Mouse (Mus musculus) monocyte, adult 5-6 weeks (primary cell): ENCODE data around the gene Rrp15. TPM values are rescaled to one million over a fixed set of nuclear protein-coding genes. Genes with fewer than 3 reads are reported as not detected.

Source experiments
- ATAC-seq: fragments of 153-309, 156-312 bp; replicated peaks from 2 replicates; pipeline ENCODE4 v1.8.0; 2017; ENCODE audit warnings: mild to moderate bottlenecking; ENCODE audit not compliant: low TSS enrichment, insufficient number of reproducible peaks, severe bottlenecking, poor library complexity, low FRiP score
- total RNA-seq: library from RNA; stranded (forward); fragments of 200-1000, 200-491, 200-594 nt; gene quantifications from 3 replicates; pipeline ENCODE4 v1.2.3, GENCODE M21; 2017

Rrp15 gene
- total RNA-seq, 1 experiment from 2014 or later = 33.2 TPM

DNA sequence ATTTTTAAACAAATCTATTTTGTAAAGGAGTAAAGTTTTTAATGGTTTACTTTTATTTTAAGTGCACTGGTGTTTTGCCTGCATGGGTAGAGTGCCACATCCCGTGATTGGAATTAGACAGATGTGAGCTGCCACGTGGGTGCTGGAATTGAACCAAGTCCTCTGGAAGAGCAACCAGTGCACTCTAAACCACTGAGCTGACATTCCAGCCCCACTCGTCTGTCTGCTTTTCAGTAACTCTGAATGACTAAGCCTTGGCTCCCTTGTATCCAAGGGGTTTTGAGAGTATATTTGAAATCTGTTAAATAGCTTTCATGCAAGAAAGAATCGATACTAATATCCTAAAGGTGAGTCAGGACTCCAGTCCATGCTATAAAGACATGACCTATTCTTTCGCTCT lies 30.3 kb downstream of the Rrp15 start:
- ATAC-seq = no peak

DNA sequence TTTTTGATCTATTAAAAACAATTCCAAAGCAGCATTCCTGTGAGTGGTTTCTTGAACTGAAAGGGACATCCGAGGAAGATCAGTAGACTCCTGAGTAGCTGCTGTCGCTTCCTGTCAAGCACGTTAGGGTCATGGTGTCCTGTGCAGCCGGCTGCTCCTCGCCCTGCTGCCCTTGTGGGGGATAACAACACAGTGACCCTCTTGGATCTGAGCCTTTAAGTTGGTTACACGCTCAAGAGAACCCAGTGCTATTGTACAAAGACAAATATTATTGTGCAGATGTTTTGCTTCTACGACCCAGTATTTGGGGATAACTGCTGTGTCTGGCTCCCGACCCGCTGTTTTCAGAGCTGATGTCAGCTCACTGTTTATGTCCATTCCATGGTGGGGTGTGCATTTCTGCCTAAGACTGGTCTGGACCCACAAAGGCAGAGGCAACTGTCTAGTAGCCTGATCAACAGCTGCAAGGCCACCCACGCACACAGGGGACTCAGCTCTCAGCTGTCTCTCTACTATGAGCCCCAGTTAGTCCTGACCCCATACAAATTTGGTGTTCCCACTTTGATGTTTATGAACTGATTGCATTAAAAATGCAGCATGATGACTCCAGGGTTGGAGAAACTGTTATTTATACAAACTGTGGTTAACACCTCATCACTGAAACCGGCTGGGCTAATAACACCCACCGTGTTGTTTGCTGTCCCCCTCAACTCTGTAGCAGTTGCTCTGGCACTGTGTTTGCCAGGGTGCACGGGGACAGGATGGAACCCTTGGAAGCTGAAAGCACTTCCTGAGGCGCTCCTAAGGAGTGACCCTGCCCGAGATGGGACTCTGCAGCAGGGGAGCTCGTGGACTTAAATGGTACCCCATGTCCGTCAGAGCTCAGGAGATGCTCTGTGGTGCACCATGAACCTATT lies 33.9 kb downstream of the Rrp15 start:
- ATAC-seq = no peak

DNA sequence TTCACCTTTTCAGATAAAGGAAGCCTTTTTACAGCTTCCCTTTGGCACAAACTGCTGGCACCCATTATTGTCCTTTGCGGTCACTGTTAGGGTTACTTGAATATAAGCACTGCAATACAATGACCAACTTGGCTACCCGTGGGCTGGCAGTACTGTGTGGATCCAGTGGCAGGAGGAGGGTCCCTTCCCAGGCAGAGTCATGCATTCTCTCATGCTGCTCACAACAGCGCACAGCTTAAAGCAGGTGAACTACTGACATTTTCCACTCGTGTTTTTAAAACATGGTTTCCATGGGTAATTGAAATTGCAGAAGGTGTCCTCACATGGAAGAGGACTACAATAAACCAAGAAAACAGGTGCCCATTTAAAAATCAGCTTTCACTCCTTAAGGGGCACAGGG lies 34.9 kb downstream of the Rrp15 start:
- no peak for ATAC-seq

DNA sequence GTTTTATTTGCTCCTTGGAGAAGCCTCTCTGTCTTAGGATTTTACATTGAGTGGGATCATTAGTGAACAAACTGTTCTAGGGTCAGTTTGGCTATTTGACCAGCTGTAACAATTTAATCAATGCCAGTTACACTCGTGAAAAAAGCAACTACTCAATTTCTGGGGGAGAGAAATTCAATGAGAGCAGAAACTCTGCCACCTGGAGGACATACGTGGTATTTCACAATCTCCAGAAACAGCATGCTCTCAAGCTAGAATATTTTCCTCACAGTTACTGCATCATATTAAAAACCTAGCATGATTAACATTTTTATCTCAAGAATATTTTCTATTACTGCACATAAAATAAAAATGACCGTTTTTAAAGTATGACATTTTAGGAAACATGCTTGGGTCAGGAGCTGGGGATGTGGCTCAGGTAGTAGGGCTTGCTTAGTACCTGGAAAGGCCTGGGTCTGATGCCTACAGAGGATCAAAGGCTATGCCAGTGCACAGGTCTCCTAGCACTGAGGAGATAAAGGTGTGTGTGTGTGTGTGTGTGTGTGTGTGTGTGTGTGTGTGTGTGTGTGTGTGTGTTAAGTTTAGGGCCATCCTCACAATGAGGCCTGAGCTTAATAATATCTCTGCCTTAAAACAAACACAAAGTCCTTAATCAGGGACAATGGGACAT lies 36.2 kb downstream of the Rrp15 start:
- ATAC-seq = no peak

DNA sequence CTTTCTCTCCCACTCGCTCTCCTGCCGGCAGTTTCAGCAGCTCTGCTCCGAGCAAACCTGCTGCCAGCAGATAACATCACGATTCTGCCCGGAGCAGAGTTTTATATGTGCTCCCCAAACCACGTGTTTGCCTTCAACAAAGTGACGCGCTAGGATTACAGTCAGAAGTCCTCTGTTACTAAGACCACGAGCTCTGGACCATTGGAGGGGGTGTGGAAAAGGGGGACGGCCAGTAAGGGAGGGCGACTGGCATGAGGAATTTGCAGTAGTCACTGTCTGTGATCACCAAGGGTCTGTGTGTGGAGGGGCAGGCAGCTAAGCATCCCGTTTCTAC lies 43.3 kb downstream of the Rrp15 start, which contains the start of gene Tgfb2:
TSS of gene Tgfb2 (minus strand) at position 75 of the 334 bp plus-strand sequence.
- ATAC-seq = no peak

DNA sequence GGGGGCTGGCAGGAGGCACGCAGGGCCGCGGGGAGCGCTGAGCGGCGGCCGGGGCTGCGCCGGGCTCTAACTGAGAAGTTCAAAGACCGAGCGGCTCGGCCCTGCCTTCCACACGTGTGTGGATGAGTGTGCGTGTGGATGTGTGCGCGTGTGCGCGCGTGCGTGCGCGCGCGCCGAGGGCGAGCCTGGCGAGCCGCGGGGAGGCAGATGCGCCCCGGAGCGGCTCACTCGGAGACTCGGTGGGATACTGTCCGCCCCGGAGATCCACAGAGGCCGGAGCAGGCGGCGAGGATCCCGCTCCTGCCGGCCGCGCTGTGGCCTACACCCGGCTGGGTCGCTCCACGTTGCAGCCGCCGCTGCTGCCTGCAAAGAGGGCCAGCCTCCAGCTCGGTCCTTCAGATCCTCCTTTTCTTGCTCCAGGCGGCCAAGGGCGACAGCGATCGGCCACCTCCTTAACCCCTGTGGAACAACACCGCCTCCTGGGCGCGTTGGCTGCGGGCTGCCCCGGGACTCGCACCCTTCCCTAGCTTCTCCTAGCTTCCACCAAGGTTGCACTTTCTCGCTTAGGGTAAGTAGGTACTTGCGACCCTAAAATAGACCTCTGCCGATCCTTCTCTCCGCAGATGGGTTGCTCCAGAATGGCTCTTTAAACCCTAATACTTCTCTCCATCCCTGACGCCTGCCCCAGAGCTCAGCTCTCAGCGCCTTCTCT lies 43.8 kb downstream of the Rrp15 start:
- ATAC-seq = no peak

DNA sequence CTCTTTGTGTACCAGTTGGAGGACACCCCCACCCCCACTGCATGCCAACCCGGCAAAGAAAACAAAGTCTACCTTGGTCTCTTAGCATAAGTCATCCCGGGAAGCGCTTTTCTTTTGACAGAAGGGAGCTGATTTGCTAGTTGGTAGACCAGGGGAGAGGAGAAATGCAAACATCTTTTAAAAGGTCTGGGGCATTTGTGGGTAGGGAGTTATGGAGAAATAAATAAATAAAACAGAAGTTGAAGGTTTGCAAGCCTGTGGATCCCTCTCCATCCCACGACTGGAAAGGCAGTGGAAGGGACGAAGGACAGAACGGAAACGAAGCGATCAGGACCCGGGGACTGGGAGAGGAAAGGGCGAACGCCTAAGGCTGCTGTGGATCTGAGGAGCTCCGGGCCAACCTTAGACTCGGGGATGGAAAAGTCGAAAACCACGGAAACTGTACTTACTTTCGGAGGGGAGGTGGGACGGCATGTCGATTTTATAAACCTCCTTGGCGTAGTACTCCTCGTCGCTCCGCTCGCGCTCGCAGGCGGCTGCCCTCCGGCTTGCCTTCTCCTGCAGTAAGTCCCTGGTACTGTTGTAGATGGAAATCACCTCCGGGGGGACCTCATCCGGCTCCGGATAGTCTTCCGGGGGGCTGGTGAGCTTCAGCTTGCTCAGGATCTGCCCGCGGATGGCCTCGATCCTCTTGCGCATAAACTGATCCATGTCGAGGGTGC lies 45.0 kb downstream of the Rrp15 start:
- no peak for ATAC-seq

DNA sequence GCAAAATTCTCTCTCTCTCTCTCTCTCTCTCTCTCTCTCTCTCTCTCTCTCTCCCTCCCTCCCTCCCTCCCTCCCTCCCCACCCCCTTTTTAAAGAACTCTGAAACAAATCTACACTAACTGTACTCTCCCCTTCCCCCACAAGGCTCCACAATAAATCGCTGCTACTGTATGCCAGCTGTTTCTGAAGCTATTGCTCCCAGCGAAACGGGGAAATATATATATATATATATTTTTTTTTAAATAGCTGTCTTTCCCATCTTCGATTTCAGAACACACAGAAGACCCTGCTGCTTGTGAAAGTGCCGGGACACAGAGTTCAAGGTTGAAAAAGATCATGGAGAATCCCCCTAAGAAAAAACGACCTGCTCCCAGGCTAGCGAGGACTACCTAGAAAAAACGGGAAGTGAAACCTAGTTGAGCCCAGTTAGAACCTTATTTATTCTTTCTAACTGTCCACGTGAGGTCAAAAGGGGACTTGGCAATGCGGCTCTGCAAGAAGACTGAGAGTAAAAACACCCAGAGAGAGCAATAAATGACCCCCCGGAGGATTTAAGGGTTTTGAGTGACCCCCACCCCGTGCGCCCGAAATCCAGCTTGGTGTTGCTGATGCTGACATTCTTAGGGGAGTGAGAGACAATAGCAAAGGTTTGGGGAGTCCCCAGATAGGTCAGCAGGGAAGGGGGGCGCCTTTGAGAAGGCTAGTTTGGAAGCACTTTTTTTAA lies 45.7 kb downstream of the Rrp15 start:
- no peak for ATAC-seq

DNA sequence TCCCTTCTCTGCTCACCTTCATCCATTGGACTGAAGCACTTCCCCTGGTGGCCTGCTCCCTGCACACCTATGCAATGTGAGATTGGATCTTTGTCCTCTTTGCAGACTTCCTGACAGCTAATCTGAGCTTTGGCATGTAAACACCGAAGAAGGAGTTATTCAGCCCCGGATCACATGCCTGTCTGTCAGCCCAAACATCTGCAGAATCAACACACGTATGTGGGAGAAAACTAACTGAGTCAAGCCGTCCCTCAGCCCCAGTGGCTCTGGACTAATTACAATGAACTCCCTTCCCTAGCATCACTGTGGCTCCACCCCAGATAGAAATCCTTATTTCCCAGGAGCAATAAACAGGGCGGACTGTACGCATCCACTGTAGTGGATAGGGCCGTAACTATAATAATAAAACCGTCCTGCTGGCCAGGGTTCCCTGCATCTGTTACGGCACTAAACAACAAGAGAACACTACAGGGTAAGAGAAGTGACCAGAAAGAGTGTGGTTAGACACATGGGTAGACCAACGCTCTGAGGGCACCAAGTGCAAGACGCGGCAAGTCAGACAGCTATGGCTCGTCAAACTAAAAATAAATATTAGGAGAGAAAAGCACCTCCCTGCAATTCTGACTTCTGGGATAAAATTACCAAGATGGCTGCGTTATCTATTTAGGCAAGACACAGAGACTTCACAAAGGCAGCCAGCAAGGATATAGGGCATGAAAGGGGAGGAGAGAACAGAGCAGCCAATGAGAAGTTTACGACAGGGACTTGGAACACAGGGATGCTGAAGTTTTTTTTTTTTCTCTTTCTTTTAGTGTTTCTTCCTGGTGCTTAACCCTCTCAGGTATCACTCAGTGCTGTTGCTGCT lies 46.5 kb downstream of the Rrp15 start:
- no peak for ATAC-seq

DNA sequence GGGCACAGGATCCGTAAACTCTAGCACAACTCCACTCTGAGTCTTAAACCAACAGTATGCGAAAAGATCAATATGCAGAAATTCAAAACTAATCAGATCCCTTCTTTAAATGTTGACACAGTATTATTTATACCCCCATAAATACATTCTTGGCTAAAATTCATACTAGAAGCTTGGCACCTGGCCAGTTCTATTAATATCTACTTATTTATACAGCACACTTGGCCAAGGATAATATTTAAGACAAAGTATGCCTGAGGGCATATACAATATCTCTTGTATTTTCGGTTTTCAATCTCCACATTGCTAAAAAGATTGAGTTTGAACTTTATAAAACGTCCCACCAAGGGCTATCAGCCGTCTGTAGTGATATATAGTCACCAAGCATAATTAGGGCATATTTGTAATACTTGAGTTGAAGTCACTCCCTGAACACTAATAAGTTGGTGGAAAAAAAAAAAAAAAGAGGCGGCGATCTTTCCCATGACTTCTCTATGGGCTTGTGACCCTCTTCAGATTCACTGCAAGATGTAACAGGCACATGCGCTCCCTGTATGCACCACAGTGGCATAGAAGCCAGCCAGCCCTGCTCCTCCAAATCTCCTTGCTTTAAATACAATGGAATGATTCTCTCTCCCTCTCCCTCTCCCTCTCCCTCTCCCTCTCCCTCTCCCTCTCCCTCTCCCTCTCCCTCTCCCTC lies 47.8 kb downstream of the Rrp15 start:
- ATAC-seq = no peak

DNA sequence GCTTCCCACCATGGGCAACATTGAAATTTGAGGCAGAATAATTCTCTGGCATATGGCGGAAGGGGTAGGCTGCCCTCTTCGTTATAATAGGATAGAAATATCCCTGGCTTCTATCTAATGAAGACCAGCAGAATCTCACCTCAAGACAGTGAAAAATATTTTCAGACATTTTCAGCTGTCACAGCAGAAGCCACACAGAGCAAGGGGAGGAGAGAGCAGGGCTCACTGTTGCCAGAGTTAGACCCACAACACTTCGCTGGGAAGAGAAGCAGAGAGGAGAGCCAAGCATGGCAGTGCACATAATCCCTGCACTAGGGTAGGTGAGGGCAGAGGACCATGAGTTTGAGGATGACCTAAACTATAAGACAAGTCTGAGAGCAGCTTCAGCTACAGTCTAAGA lies 48.7 kb downstream of the Rrp15 start:
- no peak for ATAC-seq

DNA sequence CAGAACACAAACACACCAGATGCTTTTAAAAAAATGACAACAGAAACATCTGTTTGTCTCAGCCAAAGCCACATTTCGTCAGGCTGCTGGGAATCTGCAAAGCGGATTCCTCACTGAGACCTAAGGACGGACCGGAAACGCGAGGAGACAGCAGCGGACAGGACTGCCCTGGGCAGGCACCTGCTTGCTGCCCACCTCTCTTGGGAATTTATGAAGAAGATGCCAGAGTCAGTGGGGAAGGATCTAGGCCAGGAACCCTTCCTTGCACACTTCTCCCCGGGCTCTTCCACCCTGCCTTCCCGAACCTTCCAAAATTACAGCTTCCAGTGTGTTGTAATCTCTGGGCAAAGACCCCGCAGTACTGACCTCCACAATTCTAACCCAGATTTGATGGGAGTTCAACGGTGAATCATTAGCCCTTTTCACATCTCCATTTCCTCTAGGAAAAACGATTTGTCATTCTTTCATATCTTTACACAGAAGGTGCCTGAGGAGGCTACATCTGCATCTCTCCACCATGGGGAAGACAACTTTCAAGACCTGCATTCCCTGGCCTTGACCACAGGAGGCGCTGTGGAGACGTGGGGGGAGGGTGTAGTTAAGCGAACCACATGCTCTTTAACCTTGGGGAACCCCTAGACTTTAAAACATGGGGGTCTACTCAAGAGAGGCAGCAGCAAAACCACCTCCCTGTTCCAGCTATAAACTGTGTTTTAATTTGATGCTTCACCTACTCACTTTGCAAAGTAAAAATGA lies 50.4 kb downstream of the Rrp15 start:
- no peak for ATAC-seq

DNA sequence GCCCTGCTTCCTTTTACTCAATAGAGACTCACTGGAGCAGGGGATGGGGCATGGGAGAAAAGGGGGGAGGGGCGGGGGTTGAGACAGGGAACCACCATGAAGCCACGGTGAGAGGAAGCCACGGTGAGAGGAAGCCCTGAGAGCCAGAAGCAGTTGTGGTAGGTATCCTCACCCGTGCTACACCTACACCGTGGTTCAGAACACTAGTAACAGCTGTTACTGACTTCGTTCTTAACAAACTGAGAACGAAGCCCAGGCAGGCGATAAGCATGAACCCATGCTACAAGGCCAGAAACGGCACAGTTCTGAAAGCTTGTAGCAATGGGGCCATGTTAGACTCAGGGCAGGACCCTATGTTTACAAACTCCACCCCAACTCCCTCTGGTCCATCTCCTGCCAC lies 52.9 kb downstream of the Rrp15 start:
- ATAC-seq = no peak

DNA sequence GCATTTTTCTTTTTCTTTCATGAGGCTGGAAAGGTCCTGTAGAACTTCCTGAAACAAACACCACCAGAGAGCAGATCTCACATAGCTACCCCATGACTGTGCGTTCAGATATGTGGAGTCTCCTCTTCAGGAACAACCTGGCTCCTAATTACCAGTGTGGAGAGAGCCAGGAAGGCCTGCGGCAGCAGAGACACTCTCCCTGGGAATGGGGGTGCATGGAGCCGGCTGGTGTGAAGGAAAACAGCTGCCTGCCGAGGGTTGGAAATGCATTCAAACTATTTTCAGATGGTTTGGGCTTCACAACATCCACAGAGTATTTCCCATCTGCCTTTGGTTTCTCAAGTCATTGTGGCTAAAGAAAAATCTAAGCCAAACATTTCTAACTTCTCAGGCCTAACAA lies 53.8 kb downstream of the Rrp15 start:
- ATAC-seq = no peak

DNA sequence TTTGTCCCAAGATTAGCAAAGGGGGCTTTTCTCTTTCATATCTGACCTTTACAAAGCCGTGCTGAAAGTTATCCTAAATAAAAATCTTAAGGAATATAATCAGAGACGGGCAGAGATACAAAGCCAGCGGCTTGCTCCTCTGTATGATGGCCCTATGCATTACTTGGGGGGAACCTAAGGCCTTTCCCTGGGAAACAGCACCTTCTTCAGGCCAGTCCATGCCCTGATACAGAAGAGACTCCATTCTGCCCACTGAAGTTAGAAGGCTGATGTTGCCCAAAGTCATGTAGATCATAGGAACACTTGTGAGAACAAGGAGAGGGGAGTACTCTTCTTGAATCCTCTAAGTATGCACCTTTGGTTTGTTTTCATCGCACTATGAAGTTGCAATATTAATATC lies 56.8 kb downstream of the Rrp15 start:
- ATAC-seq = no peak

DNA sequence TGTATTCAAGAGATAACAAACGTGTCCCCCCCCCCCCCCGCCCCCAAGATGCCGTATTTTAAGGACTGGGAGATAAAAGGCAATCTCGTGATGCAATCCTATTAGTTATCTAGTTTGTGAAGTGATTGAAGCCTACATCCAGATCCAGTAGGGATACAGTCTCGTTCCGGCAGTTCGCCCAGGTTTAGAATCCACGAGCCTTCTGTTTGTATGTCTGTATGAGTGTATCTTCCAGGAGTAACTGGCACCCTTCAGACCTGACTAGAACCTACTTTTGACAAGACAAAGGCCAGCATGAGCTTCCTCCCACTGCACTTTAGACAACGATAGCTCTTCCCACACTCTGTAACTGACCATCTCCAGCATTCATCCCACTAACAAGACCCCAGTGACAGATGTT lies 57.5 kb downstream of the Rrp15 start:
- no peak for ATAC-seq
